Mouse (Mus musculus): ENCODE data around the gene Supv3l1. TPM values are rescaled to one million over a fixed set of nuclear protein-coding genes. Genes with fewer than 3 reads are reported as not detected.
"Not testable (repeated sequence)": the region's sequence is repeated elsewhere in the genome, so short reads cannot be mapped to it uniquely, and the experiment has no call there.

Gene Supv3l1
- polyA plus RNA-seq, 1 experiment from 2014 or later = 28.5 TPM

GRCm38 (mm10) chr10:62452001-62452400 is 2.5 kb upstream of the Supv3l1 start:
- not testable (repeated sequence) for H3K27ac ChIP-seq (replicated peaks); DNase-seq (ENCODE audit: low spot score); H3K4me3 ChIP-seq; H3K27me3 ChIP-seq (replicated peaks; ENCODE audit: low read depth, poor library complexity, severe bottlenecking); H3K9me3 ChIP-seq
- WGBS = 70% methylated on average over 11 of the region's 11 CpGs
- Histone ChIP-seq H3K4me1 (peaks cover 19% of the 10 kb centered on the region), H3K36me3 (replicated peaks) (peaks cover 28% of the 10 kb centered on the region)

GRCm38 (mm10) chr10:62450280-62450640 is 722 bp upstream of the Supv3l1 start:
- peak overlapping the region; percentile 99 for H3K27ac ChIP-seq (replicated peaks)
- peak overlapping the region; percentile 100 for H3K4me3 ChIP-seq
- peaks cover 19% of the 10 kb centered on the region for H3K4me1 ChIP-seq
- H3K27me3 ChIP-seq (replicated peaks; ENCODE audit: low read depth, poor library complexity, severe bottlenecking) = no peaks in the 10 kb centered on the region
- H3K9me3 ChIP-seq = no peaks in the 10 kb centered on the region
- DNase-seq (ENCODE audit: low spot score) = no peak
- WGBS = 40% methylated on average over 18 of the region's 18 CpGs
- peaks cover 28% of the 10 kb centered on the region for H3K36me3 ChIP-seq (replicated peaks)

DNA sequence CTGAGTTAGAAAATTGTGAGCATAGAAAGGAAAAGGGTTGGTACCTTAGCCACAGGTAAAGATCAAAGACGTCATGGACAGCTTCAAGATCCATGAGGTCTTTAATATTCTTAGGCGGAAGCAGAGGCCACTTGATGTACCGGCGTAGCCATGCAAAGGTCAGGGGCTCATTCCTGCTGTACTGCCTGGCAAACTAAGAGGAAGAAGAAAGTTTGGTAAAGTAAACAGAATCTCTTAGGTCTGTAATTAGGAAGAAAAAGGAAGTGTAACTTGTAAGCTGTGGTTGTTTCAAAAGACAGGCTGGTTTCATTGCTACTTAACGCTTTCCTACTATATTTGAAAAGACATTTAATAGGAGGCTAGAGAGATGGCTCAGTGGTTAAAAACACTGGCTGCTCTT is 19.1 kb downstream of the Supv3l1 start:
- H3K27ac ChIP-seq (replicated peaks) = no peak overlapping the region
- H3K9me3 ChIP-seq = no peaks in the 10 kb centered on the region
- no peak for DNase-seq (ENCODE audit: low spot score)
- peaks cover 2% of the 10 kb centered on the region; the same call in 1 of the 2 replicates for H3K4me1 ChIP-seq
- H3K36me3 ChIP-seq (replicated peaks) = peaks cover 79% of the 10 kb centered on the region
- 94% methylated on average over 5 of the region's 5 CpGs for WGBS
- H3K27me3 ChIP-seq (replicated peaks; ENCODE audit: low read depth, poor library complexity, severe bottlenecking) = no peaks in the 10 kb centered on the region
- no peak overlapping the region for H3K4me3 ChIP-seq

DNA sequence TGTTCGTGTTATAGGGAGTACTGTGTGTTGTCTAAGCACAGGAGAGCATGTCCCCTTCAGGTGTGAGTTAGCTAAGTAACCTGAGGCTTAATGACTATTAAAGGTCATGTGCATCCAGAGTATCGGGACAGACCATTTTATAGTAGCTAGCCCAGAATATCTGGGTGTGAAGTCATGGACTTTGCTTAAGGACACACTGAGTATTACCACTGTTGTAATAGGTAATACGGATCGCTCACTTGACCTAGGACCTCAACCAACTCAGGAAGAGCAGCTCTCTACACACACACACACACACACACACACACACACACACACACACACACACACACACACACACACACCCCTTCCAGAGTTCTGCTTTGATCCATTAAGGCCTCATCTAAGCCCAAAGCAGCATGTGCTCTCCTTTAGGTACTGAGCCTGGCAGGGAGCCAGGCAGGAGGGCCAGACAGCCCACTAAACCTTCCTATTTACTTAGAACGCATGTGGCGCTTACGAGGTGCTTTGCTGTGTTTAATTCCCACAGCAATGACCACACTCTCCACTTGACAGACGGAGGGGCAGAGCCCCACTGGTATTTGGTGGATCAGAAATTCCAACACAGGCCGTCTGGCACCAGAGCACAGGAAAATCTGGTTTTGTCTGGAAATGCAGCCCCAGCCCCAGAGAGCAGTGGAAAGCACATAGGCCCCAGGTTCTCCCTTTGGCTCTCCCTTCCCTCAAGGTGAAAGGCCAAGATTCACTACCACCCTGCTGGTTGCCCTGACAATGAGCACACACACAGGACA is 24.3 kb downstream of the Supv3l1 start:
- no peaks in the 10 kb centered on the region for H3K9me3 ChIP-seq
- no peak for DNase-seq (ENCODE audit: low spot score)
- no peak overlapping the region for H3K27ac ChIP-seq (replicated peaks)
- peaks cover 27% of the 10 kb centered on the region for H3K36me3 ChIP-seq (replicated peaks)
- 60% methylated on average over 9 of the region's 9 CpGs for WGBS
- H3K4me3 ChIP-seq = no peak overlapping the region
- H3K4me1 ChIP-seq = peaks cover 13% of the 10 kb centered on the region
- H3K27me3 ChIP-seq (replicated peaks; ENCODE audit: low read depth, poor library complexity, severe bottlenecking) = no peaks in the 10 kb centered on the region

GRCm38 (mm10) chr10:62422255-62422654 is 27.3 kb downstream of the Supv3l1 start, which contains the start of gene Hkdc1:
Hkdc1 (minus strand) TSS chr10:62422491.
- Histone ChIP-seq H3K9me3 (no peaks in the 10 kb centered on the region), H3K4me1 (peaks cover 26% of the 10 kb centered on the region), H3K27me3 (replicated peaks; ENCODE audit: low read depth, poor library complexity, severe bottlenecking) (no peaks in the 10 kb centered on the region), H3K4me3 (peak within 1 kb of the TSS; percentile 19; the same call in 1 of the 2 replicates), H3K27ac (replicated peaks) (no peak within 1 kb of the TSS), H3K36me3 (replicated peaks) (no peaks in the 10 kb centered on the region)
- WGBS = 44% methylated on average over 15 of the region's 15 CpGs
- peak; percentile 62 for DNase-seq (ENCODE audit: low spot score)

GRCm38 (mm10) chr10:62421127-62421526 is 28.4 kb downstream of the Supv3l1 start:
- Histone ChIP-seq H3K27me3 (replicated peaks; ENCODE audit: low read depth, poor library complexity, severe bottlenecking) (no peaks in the 10 kb centered on the region), H3K4me3 (no peak overlapping the region), H3K4me1 (peaks cover 26% of the 10 kb centered on the region), H3K9me3 (no peaks in the 10 kb centered on the region), H3K27ac (replicated peaks) (no peak overlapping the region), H3K36me3 (replicated peaks) (no peaks in the 10 kb centered on the region)
- DNase-seq (ENCODE audit: low spot score) = no peak
- 83% methylated on average over 3 of the region's 3 CpGs for WGBS

GRCm38 (mm10) chr10:62420399-62420798 is 29.1 kb downstream of the Supv3l1 start:
- Histone ChIP-seq H3K9me3 (no peaks in the 10 kb centered on the region), H3K4me3 (no peak overlapping the region), H3K27me3 (replicated peaks; ENCODE audit: low read depth, poor library complexity, severe bottlenecking) (no peaks in the 10 kb centered on the region), H3K27ac (replicated peaks) (no peak overlapping the region), H3K36me3 (replicated peaks) (no peaks in the 10 kb centered on the region), H3K4me1 (peaks cover 23% of the 10 kb centered on the region)
- DNase-seq (ENCODE audit: low spot score) = no peak
- 73% methylated on average over 6 of the region's 6 CpGs for WGBS

DNA sequence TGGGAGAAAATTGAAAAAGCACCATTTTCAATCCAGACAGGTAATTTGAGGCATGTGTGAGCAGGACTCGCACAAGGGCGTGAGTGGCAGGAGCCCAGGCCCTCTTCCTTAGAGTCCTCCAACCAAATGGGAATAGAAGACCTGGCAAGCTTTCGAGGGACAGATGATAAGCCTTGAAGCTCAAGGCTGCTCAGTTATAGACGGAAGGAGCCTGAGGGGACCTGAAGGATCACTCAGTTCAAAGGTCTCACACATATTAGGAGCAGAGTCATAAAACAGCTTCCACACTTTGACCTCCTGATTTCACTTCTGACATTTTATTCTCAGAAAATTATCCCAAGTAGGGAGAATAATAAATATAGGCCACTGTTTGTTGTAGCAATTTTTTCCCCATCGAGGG is 30.1 kb downstream of the Supv3l1 start:
- Histone ChIP-seq H3K27me3 (replicated peaks; ENCODE audit: low read depth, poor library complexity, severe bottlenecking) (no peaks in the 10 kb centered on the region), H3K36me3 (replicated peaks) (no peaks in the 10 kb centered on the region), H3K4me3 (no peak overlapping the region), H3K27ac (replicated peaks) (no peak overlapping the region), H3K9me3 (no peaks in the 10 kb centered on the region), H3K4me1 (peaks cover 23% of the 10 kb centered on the region)
- 71% methylated on average over 5 of the region's 5 CpGs for WGBS
- DNase-seq (ENCODE audit: low spot score) = no peak

DNA sequence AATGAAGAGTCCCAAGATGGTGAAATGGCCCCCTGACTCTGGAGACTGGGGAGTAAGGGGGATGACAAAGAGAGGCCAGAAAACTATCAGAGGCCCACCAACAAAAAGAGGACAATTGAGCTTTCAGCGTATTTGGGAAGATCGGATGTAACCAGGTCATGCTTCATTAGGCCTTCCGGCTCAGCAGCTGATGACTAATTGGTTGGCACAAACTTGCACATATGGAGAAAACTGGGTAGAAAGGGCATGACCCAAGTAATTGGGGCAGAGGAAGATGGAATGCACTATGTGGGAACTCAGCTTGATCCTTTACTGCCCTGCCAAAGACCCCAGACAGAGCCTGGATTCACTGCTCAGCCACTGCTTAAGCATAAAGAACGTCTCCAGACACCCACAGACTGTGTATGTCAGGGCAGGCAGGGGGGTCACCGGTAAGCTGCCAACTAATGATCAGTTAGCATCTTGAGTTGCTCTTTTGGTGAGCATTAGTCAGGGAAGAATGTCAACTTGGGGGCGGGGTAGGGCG is 30.6 kb downstream of the Supv3l1 start:
- WGBS = 51% methylated on average over 7 of the region's 7 CpGs
- no peak overlapping the region for H3K4me3 ChIP-seq
- H3K4me1 ChIP-seq = peaks cover 23% of the 10 kb centered on the region
- no peak for DNase-seq (ENCODE audit: low spot score)
- no peaks in the 10 kb centered on the region for H3K36me3 ChIP-seq (replicated peaks)
- H3K9me3 ChIP-seq = no peaks in the 10 kb centered on the region
- no peaks in the 10 kb centered on the region for H3K27me3 ChIP-seq (replicated peaks; ENCODE audit: low read depth, poor library complexity, severe bottlenecking)
- H3K27ac ChIP-seq (replicated peaks) = no peak overlapping the region

GRCm38 (mm10) chr10:62413606-62413982 is 35.9 kb downstream of the Supv3l1 start:
- Histone ChIP-seq H3K36me3 (replicated peaks) (no peaks in the 10 kb centered on the region), H3K9me3 (no peaks in the 10 kb centered on the region), H3K4me1 (peaks cover 26% of the 10 kb centered on the region), H3K27me3 (replicated peaks; ENCODE audit: low read depth, poor library complexity, severe bottlenecking) (no peaks in the 10 kb centered on the region), H3K27ac (replicated peaks) (0 out of 2 replicates have a peak overlapping the region, but pooled peaks have one; percentile 30), H3K4me3 (no peak overlapping the region)
- whole genome bisulfite sequencing = 49% methylated on average over 4 of the region's 4 CpGs
- no peak for DNase-seq (ENCODE audit: low spot score)

- peak; percentile 32 for DNase-seq (ENCODE audit: low spot score)
- 0 out of 2 replicates have a peak overlapping the region, but pooled peaks have one; percentile 30 for H3K27ac ChIP-seq (replicated peaks)
- no peak overlapping the region for H3K4me3 ChIP-seq
- H3K36me3 ChIP-seq (replicated peaks) = no peaks in the 10 kb centered on the region
- H3K4me1 ChIP-seq = peaks cover 22% of the 10 kb centered on the region
- H3K9me3 ChIP-seq = no peaks in the 10 kb centered on the region
- no peaks in the 10 kb centered on the region for H3K27me3 ChIP-seq (replicated peaks; ENCODE audit: low read depth, poor library complexity, severe bottlenecking)
- WGBS = 37% methylated on average over 8 of the region's 8 CpGs
Observed at GRCm38 (mm10) chr10:62412906-62413605, 36.5 kb downstream of the Supv3l1 start.

DNA sequence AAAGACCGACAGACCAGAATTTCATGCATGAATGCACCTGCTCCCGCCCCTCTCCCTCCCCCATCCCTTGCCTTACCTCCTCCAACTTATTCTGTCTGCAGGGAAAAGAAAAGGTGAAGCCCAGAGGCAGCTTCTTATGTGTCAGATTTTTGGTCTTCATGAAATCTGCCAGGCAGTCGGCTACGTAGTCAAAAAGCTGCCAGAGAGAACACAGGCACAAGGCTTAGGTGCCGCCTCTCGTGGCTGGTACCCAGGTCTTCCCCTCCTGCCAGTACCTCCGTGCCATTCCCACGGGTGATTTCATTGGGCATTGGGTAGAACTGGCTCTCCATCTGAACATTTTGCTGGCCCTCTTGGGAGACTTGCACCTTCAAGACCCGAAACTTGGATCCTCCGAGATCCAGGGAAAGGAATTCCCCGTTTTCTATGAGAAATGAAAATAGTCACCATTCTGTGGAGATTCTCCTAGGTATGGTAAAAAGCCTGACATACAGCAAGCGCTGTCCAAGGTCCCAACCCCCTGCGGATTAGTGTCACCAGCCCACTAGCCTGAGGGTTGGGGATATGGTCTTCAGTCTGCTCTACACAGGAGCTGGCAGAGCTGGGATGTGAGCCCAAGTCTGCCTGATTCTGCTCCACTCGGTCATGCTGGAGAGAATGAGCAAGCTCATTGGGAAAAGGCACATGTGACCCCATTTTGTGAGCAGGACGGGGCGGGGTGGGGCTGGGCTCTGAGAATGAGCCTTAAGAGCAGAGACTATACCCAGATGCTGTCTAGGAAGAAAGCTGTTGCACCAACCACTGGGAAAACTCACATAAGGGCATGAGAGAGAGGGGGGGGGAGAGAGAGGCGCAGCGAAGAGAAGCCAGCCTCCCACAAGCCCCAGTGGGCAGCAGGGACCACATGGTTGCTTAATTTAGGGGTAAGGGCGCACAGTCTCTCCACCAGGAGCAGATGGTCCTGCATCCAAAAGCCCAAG is 37.8 kb downstream of the Supv3l1 start:
- H3K27me3 ChIP-seq (replicated peaks; ENCODE audit: low read depth, poor library complexity, severe bottlenecking) = peaks cover 10% of the 10 kb centered on the region
- peak; percentile 21 for DNase-seq (ENCODE audit: low spot score)
- H3K4me3 ChIP-seq = no peak overlapping the region
- H3K9me3 ChIP-seq = no peaks in the 10 kb centered on the region
- H3K27ac ChIP-seq (replicated peaks) = no peak overlapping the region
- WGBS = 67% methylated on average over 19 of the region's 19 CpGs
- peaks cover 22% of the 10 kb centered on the region for H3K4me1 ChIP-seq
- H3K36me3 ChIP-seq (replicated peaks) = no peaks in the 10 kb centered on the region

Data from embryonic facial prominence, embryonic 10.5 days (tissue).